18 mouse cellular contexts compared by ENCODE assay signal in the genomic region with DNA sequence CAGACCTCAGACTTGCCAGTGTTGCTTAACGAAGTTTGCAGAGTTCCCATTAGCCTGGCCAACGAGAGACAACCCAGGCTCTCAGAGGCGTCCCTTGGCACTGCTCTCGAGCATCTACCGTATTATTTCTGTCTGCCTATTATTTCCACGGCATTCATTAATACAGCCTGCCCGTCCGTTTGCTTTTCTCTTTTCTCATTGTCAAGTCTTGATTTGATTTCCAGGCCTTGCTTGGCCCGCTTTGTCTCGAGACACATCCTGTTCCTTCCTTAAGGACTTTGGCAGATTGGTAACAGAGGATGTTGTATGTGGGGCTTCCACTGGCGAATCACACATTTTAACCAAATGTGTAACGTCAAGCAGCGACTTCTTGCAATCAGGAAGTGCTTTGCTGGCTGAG. TPM values are rescaled to one million over a fixed set of nuclear protein-coding genes. Genes with fewer than 3 reads are reported as not detected.
DNase-seq lines count a peak whose midpoint lies in the region; ATAC-seq and TF ChIP-seq lines count a peak whose summit lies in the region.
"Had no signal": no experiment of that assay in that cellular context is flagged by ENCODE, and none has a peak within 500 bp of the region (broad histone marks: within the 10 kb centered on the region; RNA-seq: fewer than 3 reads in every experiment).

No protein-coding gene starts in this region.

- intact Hi-C loops in gastrocnemius, postnatal 14 days (cut with DNase I; ENCODE audit: low total_unique reads) = no loop called here
- intact Hi-C loops in heart, postnatal 10 days (cut with DNase I) = no loop called here

- H3K27me3 ChIP-seq in embryonic facial prominence, embryonic 13.5 days = no peaks in the 10 kb centered on the region
- no peaks in the 10 kb centered on the region for H3K27me3 ChIP-seq in embryonic facial prominence, embryonic 10.5 days (replicated peaks; ENCODE audit: low read depth, poor library complexity, severe bottlenecking)
- H3K27me3 ChIP-seq in small intestine, adult 2 months (ENCODE audit: control insufficient read depth, insufficient read depth, low read length) = no peaks in the 10 kb centered on the region
- H3K27me3 ChIP-seq: hindbrain, embryonic 12.5 days had no signal

- no peak overlapping the region for H3K9ac ChIP-seq in embryonic facial prominence, embryonic 13.5 days
- H3K9ac ChIP-seq: hindbrain, embryonic 12.5 days; lung, embryonic 14.5 days had no signal

- no peak for TF ChIP-seq POLR2A in small intestine, adult 2 months (IDR thresholded peaks at IDR 0.05; ENCODE audit: low read depth, low read length)

- no peak overlapping the region for H3K4me3 ChIP-seq in embryonic facial prominence, embryonic 13.5 days
- H3K4me3 ChIP-seq in embryonic facial prominence, embryonic 10.5 days = no peak overlapping the region
- no peak overlapping the region for H3K4me3 ChIP-seq in small intestine, adult 2 months (ENCODE audit: low read depth, low read length)
- H3K4me3 ChIP-seq: forebrain, embryonic 10.5 days; hindbrain, embryonic 12.5 days; megakaryocyte, embryonic 14.5 days had no signal

- TF ChIP-seq CTCF in small intestine, adult 2 months (IDR thresholded peaks at IDR 0.05; ENCODE audit: extremely low read depth, insufficient read length, insufficient replicate concordance, low read depth, low read length) = no peak

- H3K9me3 ChIP-seq in embryonic facial prominence, embryonic 13.5 days = no peaks in the 10 kb centered on the region
- H3K9me3 ChIP-seq in embryonic facial prominence, embryonic 10.5 days = no peaks in the 10 kb centered on the region
- H3K9me3 ChIP-seq: forebrain, embryonic 10.5 days; hindbrain, embryonic 12.5 days; megakaryocyte, embryonic 14.5 days had no signal

- H3K4me2 ChIP-seq in embryonic facial prominence, embryonic 13.5 days = no peak overlapping the region
- H3K4me2 ChIP-seq: hindbrain, embryonic 12.5 days; lung, embryonic 14.5 days had no signal

- H3K4me1 ChIP-seq in embryonic facial prominence, embryonic 13.5 days = peaks cover 18% of the 10 kb centered on the region; the same call in 1 of the 2 replicates
- H3K4me1 ChIP-seq in embryonic facial prominence, embryonic 10.5 days = 0 out of 2 replicates have a peak, but pooled peaks cover 6% of the 10 kb centered on the region
- peaks cover 3% of the 10 kb centered on the region; the same call in 1 of the 2 replicates for H3K4me1 ChIP-seq in small intestine, adult 2 months (ENCODE audit: control insufficient read depth, insufficient read depth, insufficient read length, low read length)

- DNase-seq in embryonic facial prominence, embryonic 10.5 days (ENCODE audit: low spot score) = no peak
- DNase-seq in gastrocnemius, postnatal 14 days = peak; percentile 39
- peak; percentile 42 to 50 for DNase-seq in heart, postnatal 10 days
- DNase-seq in kidney, postnatal 10 days = no peak
- DNase-seq in natural killer cell, adult 2 months (ENCODE audit: low spot score in 2 of 2) = no peak
- DNase-seq in adipocyte (ENCODE audit: low spot score) = no peak
- DNase-seq: adrenal gland, adult 8-10 months; cerebellum, postnatal 10 days; lung, embryonic 14.5 days; retina, postnatal 1 day; thymus, postnatal 25 days had no signal

- H3K27ac ChIP-seq in embryonic facial prominence, embryonic 13.5 days = 0 out of 2 replicates have a peak overlapping the region, but pooled peaks have one; percentile 17
- no peak overlapping the region for H3K27ac ChIP-seq in embryonic facial prominence, embryonic 10.5 days (replicated peaks)
- 0 out of 2 replicates have a peak overlapping the region, but pooled peaks have one; percentile 8 for H3K27ac ChIP-seq in small intestine, adult 2 months (ENCODE audit: insufficient read depth, low read depth, low read length)
- H3K27ac ChIP-seq: forebrain, embryonic 10.5 days; hindbrain, embryonic 12.5 days had no signal

- no peak for ATAC-seq in embryonic facial prominence, embryonic 13.5 days (ENCODE audit: insufficient number of reproducible peaks, insufficient read depth, low FRiP score, low TSS enrichment, low read depth)
- ATAC-seq: intestine, postnatal 0 days had no signal

- 0 out of 2 replicates have a peak, but pooled peaks cover 5% of the 10 kb centered on the region for H3K36me3 ChIP-seq in embryonic facial prominence, embryonic 13.5 days
- H3K36me3 ChIP-seq in embryonic facial prominence, embryonic 10.5 days (replicated peaks) = no peaks in the 10 kb centered on the region
- no peaks in the 10 kb centered on the region for H3K36me3 ChIP-seq in small intestine, adult 2 months (ENCODE audit: control insufficient read depth, insufficient read depth, low read length)
- H3K36me3 ChIP-seq: forebrain, embryonic 10.5 days; hindbrain, embryonic 12.5 days had no signal

- 68% methylated on average over 13 of the region's 13 CpGs for WGBS in embryonic facial prominence, embryonic 13.5 days
- 79% methylated on average over 13 of the region's 13 CpGs for WGBS in embryonic facial prominence, embryonic 10.5 days
- WGBS in small intestine, adult 2 months = 78% methylated on average over 13 of the region's 13 CpGs

RNA-seq across cellular contexts. Expression of gene Chd9, which starts 13.2 kb away (rescaled TPM):
- polyA plus RNA-seq in embryonic facial prominence, embryonic 13.5 days (2015; fragmentation: Nextera tagmentation; extraction: Ambion mirVana) = 95.1 and 108 TPM in 2 replicates
- 30.3 and 34.2 TPM in 2 replicates for polyA plus RNA-seq in embryonic facial prominence, embryonic 10.5 days (2016; fragmentation: Nextera tagmentation; extraction: Ambion mirVana)
- 10 to 100 TPM; 41.1 to 76.7 TPM for total RNA-seq in gastrocnemius, postnatal 14 days (2021)
- 10 to 100 TPM; 47.9 to 51.0 TPM for total RNA-seq in heart, postnatal 10 days (2021)
- polyA plus RNA-seq in small intestine, adult 2 months (2012; rRNA removed) = 200 and 339 TPM in 2 replicates

RNA-seq across cellular contexts. Expression of gene Gm19935, which starts 24.1 kb away (rescaled TPM):
- 0.37 TPM in 1 of 2 replicates, not detected in the other for polyA plus RNA-seq in embryonic facial prominence, embryonic 13.5 days (2015; fragmentation: Nextera tagmentation; extraction: Ambion mirVana)
- polyA plus RNA-seq in embryonic facial prominence, embryonic 10.5 days (2016; fragmentation: Nextera tagmentation; extraction: Ambion mirVana) = not detected in 2 replicates
- not detected for total RNA-seq in gastrocnemius, postnatal 14 days (2021)
- total RNA-seq in heart, postnatal 10 days (2021) = not detected
- not detected in 2 replicates for polyA plus RNA-seq in small intestine, adult 2 months (2012; rRNA removed)
- polyA plus RNA-seq: forebrain, embryonic 10.5 days; intestine, postnatal 0 days; liver, adult 2 months; lung, embryonic 14.5 days had no signal

Comparison
In these comparisons a context has a peak if more than half of its experiments do, and no peak if none do; other contexts are left out.
1. DNase-seq: peak in gastrocnemius, postnatal 14 days (single experiment) and heart, postnatal 10 days (2 of 2); none in embryonic facial prominence, embryonic 10.5 days (single experiment), kidney, postnatal 10 days (single experiment), natural killer cell, adult 2 months (0 of 2) and adipocyte (single experiment).